Mouse (Mus musculus): ENCODE measurements at regions not wholly inside any gene's neighbourhood (a gene's known extent, or its start where the extent isn't known, plus 50 kb on each side); places are given as distances from the start of the nearest gene placed in this dataset.

GRCm38 (mm10) chr8:128148351-128148942, 210.0 kb upstream of the Nrp1 start:
- Histone ChIP-seq H3K27me3 (replicated peaks; ENCODE audit: control insufficient read depth, insufficient read depth, low read length) (no peaks in the 10 kb centered on the region), H3K36me3 (ENCODE audit: control insufficient read depth, insufficient read depth, low read length) (no peaks in the 10 kb centered on the region), H3K4me2 (ENCODE audit: low read length) (no peak overlapping the region), H3K9me3 (ENCODE audit: control insufficient read depth, low read length) (no peaks in the 10 kb centered on the region), H3K4me3 (ENCODE audit: low read depth, low read length) (no peak overlapping the region), H3K4me1 (replicated peaks; ENCODE audit: control insufficient read depth, insufficient read depth, low read length) (no peaks in the 10 kb centered on the region), H3K9ac (ENCODE audit: low read length) (no peak overlapping the region), H3K27ac (ENCODE audit: low read depth) (no peak overlapping the region)
- WGBS = 72% methylated on average over 3 of the region's 3 CpGs
- no peak for ATAC-seq (replicated peaks; ENCODE audit: low FRiP score, low TSS enrichment, low read depth)
- no peak for DNase-seq (ENCODE audit: low spot score)

- no peaks in the 10 kb centered on the region for H3K4me1 ChIP-seq (replicated peaks; ENCODE audit: control insufficient read depth, insufficient read depth, low read length)
- no peak overlapping the region for H3K9ac ChIP-seq (ENCODE audit: low read length)
- DNase-seq (ENCODE audit: low spot score) (no peak), ATAC-seq (replicated peaks; ENCODE audit: low FRiP score, low TSS enrichment, low read depth) (no peak)
- no peak overlapping the region for H3K27ac ChIP-seq (ENCODE audit: low read depth)
- H3K4me3 ChIP-seq (ENCODE audit: low read depth, low read length) = no peak overlapping the region
- H3K27me3 ChIP-seq (replicated peaks; ENCODE audit: control insufficient read depth, insufficient read depth, low read length) = no peaks in the 10 kb centered on the region
- no peaks in the 10 kb centered on the region for H3K36me3 ChIP-seq (ENCODE audit: control insufficient read depth, insufficient read depth, low read length)
- H3K4me2 ChIP-seq (ENCODE audit: low read length) = no peak overlapping the region
- H3K9me3 ChIP-seq (ENCODE audit: control insufficient read depth, low read length) = no peaks in the 10 kb centered on the region
Measured at GRCm38 (mm10) chr8:128155604-128156003, 202.8 kb upstream of the Nrp1 start.

- no peak overlapping the region for H3K27ac ChIP-seq (ENCODE audit: low read depth)
- DNase-seq (ENCODE audit: low spot score) = no peak
- 13% methylated on average over 3 of the region's 3 CpGs for WGBS
- H3K4me2 ChIP-seq (ENCODE audit: low read length) = no peak overlapping the region
- H3K9ac ChIP-seq (ENCODE audit: low read length) = no peak overlapping the region
- H3K27me3 ChIP-seq (replicated peaks; ENCODE audit: control insufficient read depth, insufficient read depth, low read length) = no peaks in the 10 kb centered on the region
- ATAC-seq (replicated peaks; ENCODE audit: low FRiP score, low TSS enrichment, low read depth) = no peak
- no peaks in the 10 kb centered on the region for H3K36me3 ChIP-seq (ENCODE audit: control insufficient read depth, insufficient read depth, low read length)
- no peaks in the 10 kb centered on the region for H3K4me1 ChIP-seq (replicated peaks; ENCODE audit: control insufficient read depth, insufficient read depth, low read length)
- no peak overlapping the region for H3K4me3 ChIP-seq (ENCODE audit: low read depth, low read length)
- H3K9me3 ChIP-seq (ENCODE audit: control insufficient read depth, low read length) = no peaks in the 10 kb centered on the region
Measured at GRCm38 (mm10) chr8:128156221-128156620, 202.2 kb upstream of the Nrp1 start.

- Histone ChIP-seq H3K9ac (ENCODE audit: low read length) (no peak overlapping the region), H3K27me3 (replicated peaks; ENCODE audit: control insufficient read depth, insufficient read depth, low read length) (no peaks in the 10 kb centered on the region), H3K4me3 (ENCODE audit: low read depth, low read length) (no peak overlapping the region), H3K9me3 (ENCODE audit: control insufficient read depth, low read length) (no peaks in the 10 kb centered on the region), H3K4me1 (replicated peaks; ENCODE audit: control insufficient read depth, insufficient read depth, low read length) (no peaks in the 10 kb centered on the region), H3K4me2 (ENCODE audit: low read length) (no peak overlapping the region), H3K27ac (ENCODE audit: low read depth) (no peak overlapping the region), H3K36me3 (ENCODE audit: control insufficient read depth, insufficient read depth, low read length) (no peaks in the 10 kb centered on the region)
- DNase-seq (ENCODE audit: low spot score) = no peak
- no peak for ATAC-seq (replicated peaks; ENCODE audit: low FRiP score, low TSS enrichment, low read depth)
Measured at GRCm38 (mm10) chr8:128162857-128163256, 195.5 kb upstream of the Nrp1 start.

- no peaks in the 10 kb centered on the region for H3K9me3 ChIP-seq (ENCODE audit: control insufficient read depth, low read length)
- H3K4me3 ChIP-seq (ENCODE audit: low read depth, low read length) = no peak overlapping the region
- 88% methylated on average over 5 of the region's 5 CpGs for WGBS
- no peaks in the 10 kb centered on the region for H3K36me3 ChIP-seq (ENCODE audit: control insufficient read depth, insufficient read depth, low read length)
- ATAC-seq (replicated peaks; ENCODE audit: low FRiP score, low TSS enrichment, low read depth) (no peak), DNase-seq (ENCODE audit: low spot score) (no peak)
- no peak overlapping the region for H3K27ac ChIP-seq (ENCODE audit: low read depth)
- no peak overlapping the region for H3K4me2 ChIP-seq (ENCODE audit: low read length)
- H3K27me3 ChIP-seq (replicated peaks; ENCODE audit: control insufficient read depth, insufficient read depth, low read length) = no peaks in the 10 kb centered on the region
- no peak overlapping the region for H3K9ac ChIP-seq (ENCODE audit: low read length)
- no peaks in the 10 kb centered on the region for H3K4me1 ChIP-seq (replicated peaks; ENCODE audit: control insufficient read depth, insufficient read depth, low read length)
Measured at GRCm38 (mm10) chr8:128164976-128165375, 193.4 kb upstream of the Nrp1 start.

- WGBS = 94% methylated on average over 2 of the region's 2 CpGs
- Histone ChIP-seq H3K9me3 (ENCODE audit: control insufficient read depth, low read length) (no peaks in the 10 kb centered on the region), H3K9ac (ENCODE audit: low read length) (no peak overlapping the region), H3K4me2 (ENCODE audit: low read length) (no peak overlapping the region), H3K4me1 (replicated peaks; ENCODE audit: control insufficient read depth, insufficient read depth, low read length) (no peaks in the 10 kb centered on the region), H3K4me3 (ENCODE audit: low read depth, low read length) (no peak overlapping the region), H3K27me3 (replicated peaks; ENCODE audit: control insufficient read depth, insufficient read depth, low read length) (no peaks in the 10 kb centered on the region), H3K36me3 (ENCODE audit: control insufficient read depth, insufficient read depth, low read length) (no peaks in the 10 kb centered on the region), H3K27ac (ENCODE audit: low read depth) (no peak overlapping the region)
- no peak for ATAC-seq (replicated peaks; ENCODE audit: low FRiP score, low TSS enrichment, low read depth)
- DNase-seq (ENCODE audit: low spot score) = no peak
Measured at GRCm38 (mm10) chr8:128165591-128165990, 192.8 kb upstream of the Nrp1 start.

GRCm38 (mm10) chr8:128166097-128166496, 192.3 kb upstream of the Nrp1 start:
- H3K27ac ChIP-seq (ENCODE audit: low read depth) = no peak overlapping the region
- H3K4me1 ChIP-seq (replicated peaks; ENCODE audit: control insufficient read depth, insufficient read depth, low read length) = no peaks in the 10 kb centered on the region
- H3K9me3 ChIP-seq (ENCODE audit: control insufficient read depth, low read length) = no peaks in the 10 kb centered on the region
- ATAC-seq (replicated peaks; ENCODE audit: low FRiP score, low TSS enrichment, low read depth) (no peak), DNase-seq (ENCODE audit: low spot score) (no peak)
- H3K4me2 ChIP-seq (ENCODE audit: low read length) = no peak overlapping the region
- H3K9ac ChIP-seq (ENCODE audit: low read length) = no peak overlapping the region
- H3K36me3 ChIP-seq (ENCODE audit: control insufficient read depth, insufficient read depth, low read length) = no peaks in the 10 kb centered on the region
- H3K4me3 ChIP-seq (ENCODE audit: low read depth, low read length) = no peak overlapping the region
- WGBS = 91% methylated on average over 4 of the region's 4 CpGs
- no peaks in the 10 kb centered on the region for H3K27me3 ChIP-seq (replicated peaks; ENCODE audit: control insufficient read depth, insufficient read depth, low read length)

- H3K4me1 ChIP-seq (replicated peaks; ENCODE audit: control insufficient read depth, insufficient read depth, low read length) = no peaks in the 10 kb centered on the region
- no peaks in the 10 kb centered on the region for H3K36me3 ChIP-seq (ENCODE audit: control insufficient read depth, insufficient read depth, low read length)
- no peak overlapping the region for H3K27ac ChIP-seq (ENCODE audit: low read depth)
- H3K4me2 ChIP-seq (ENCODE audit: low read length) = no peak overlapping the region
- H3K9ac ChIP-seq (ENCODE audit: low read length) = no peak overlapping the region
- H3K27me3 ChIP-seq (replicated peaks; ENCODE audit: control insufficient read depth, insufficient read depth, low read length) = no peaks in the 10 kb centered on the region
- ATAC-seq (replicated peaks; ENCODE audit: low FRiP score, low TSS enrichment, low read depth) (no peak), DNase-seq (ENCODE audit: low spot score) (no peak)
- no peak overlapping the region for H3K4me3 ChIP-seq (ENCODE audit: low read depth, low read length)
- WGBS = 63% methylated on average over 3 of the region's 3 CpGs
- no peaks in the 10 kb centered on the region for H3K9me3 ChIP-seq (ENCODE audit: control insufficient read depth, low read length)
Measured at GRCm38 (mm10) chr8:128168819-128169218, 189.6 kb upstream of the Nrp1 start.

- no peaks in the 10 kb centered on the region for H3K9me3 ChIP-seq (ENCODE audit: control insufficient read depth, low read length)
- H3K36me3 ChIP-seq (ENCODE audit: control insufficient read depth, insufficient read depth, low read length) = no peaks in the 10 kb centered on the region
- H3K9ac ChIP-seq (ENCODE audit: low read length) = no peak overlapping the region
- DNase-seq (ENCODE audit: low spot score) (no peak), ATAC-seq (replicated peaks; ENCODE audit: low FRiP score, low TSS enrichment, low read depth) (0 out of 2 replicates have a peak, but pooled peaks have one; percentile 55)
- H3K4me3 ChIP-seq (ENCODE audit: low read depth, low read length) = no peak overlapping the region
- no peak overlapping the region for H3K27ac ChIP-seq (ENCODE audit: low read depth)
- no peaks in the 10 kb centered on the region for H3K4me1 ChIP-seq (replicated peaks; ENCODE audit: control insufficient read depth, insufficient read depth, low read length)
- H3K4me2 ChIP-seq (ENCODE audit: low read length) = no peak overlapping the region
- no peaks in the 10 kb centered on the region for H3K27me3 ChIP-seq (replicated peaks; ENCODE audit: control insufficient read depth, insufficient read depth, low read length)
- WGBS = 40% methylated on average over 1 of the region's 1 CpGs
Measured at GRCm38 (mm10) chr8:128171116-128171515, 187.3 kb upstream of the Nrp1 start.
